Mouse (Mus musculus): ENCODE results near the gene Dusp2.
"Not testable (repeated sequence)": the region's sequence is repeated elsewhere in the genome, so short reads cannot be mapped to it uniquely, and the experiment has no call there.

Dusp2 gene

DNA sequence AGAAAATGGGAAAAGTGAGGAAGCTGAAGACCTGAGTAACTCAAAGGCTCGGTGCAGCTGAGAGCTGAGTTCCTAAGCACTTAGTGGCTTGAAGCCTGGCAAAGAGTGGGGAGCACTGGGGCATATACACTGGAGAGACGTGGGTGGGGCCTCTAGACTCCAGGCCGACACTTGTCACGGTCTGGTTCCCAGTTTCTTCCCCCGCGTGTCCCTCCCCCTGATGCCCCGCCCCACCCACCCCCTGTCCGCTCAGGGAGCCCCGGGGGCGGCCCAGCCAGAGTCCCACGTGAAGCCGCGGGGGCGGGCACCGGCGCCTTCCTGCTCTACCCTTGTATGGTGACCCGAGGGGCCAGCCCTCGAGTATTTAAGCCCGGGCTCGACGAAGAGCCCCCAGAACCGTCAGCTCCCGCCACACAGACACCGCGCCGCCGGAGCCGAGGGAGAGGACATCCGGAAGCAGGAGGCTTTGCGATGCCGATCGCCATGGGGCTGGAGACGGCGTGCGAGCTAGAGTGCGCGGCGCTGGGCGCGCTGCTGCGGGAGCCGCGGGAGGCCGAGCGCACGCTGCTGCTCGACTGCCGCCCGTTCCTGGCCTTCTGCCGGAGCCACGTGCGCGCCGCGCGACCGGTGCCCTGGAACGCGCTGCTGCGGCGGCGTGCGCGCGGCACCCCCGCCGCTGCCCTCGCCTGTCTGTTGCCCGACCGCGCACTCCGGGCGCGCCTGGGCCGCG, at the start of gene Dusp2:
Gene Dusp2 (plus strand): TSS at position 393 of the 730 bp plus-strand sequence.
- DNase-seq (ENCODE audit: low read depth, low spot score) = no peak

DNA sequence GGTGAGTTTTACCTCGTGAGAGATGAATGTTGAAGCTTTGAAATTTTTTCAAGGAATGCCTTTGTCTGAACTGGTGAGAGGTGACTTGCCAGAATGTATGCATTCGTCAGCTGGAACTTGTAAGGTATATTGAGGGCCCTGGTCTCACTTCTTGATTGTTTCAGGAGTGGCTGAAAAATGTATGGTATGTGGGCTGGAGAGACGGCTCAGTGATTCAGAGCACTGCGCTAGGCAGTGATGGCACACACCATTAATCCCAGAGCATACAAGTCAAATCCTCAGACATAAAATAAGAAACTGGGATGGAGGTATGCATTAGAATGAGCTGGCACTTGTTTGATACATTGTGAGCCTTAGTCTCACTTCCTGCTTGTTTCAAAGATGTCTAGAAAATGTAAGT, 43.7 kb upstream of the Dusp2 start:
- DNase-seq (ENCODE audit: low read depth, low spot score) = no peak

DNA sequence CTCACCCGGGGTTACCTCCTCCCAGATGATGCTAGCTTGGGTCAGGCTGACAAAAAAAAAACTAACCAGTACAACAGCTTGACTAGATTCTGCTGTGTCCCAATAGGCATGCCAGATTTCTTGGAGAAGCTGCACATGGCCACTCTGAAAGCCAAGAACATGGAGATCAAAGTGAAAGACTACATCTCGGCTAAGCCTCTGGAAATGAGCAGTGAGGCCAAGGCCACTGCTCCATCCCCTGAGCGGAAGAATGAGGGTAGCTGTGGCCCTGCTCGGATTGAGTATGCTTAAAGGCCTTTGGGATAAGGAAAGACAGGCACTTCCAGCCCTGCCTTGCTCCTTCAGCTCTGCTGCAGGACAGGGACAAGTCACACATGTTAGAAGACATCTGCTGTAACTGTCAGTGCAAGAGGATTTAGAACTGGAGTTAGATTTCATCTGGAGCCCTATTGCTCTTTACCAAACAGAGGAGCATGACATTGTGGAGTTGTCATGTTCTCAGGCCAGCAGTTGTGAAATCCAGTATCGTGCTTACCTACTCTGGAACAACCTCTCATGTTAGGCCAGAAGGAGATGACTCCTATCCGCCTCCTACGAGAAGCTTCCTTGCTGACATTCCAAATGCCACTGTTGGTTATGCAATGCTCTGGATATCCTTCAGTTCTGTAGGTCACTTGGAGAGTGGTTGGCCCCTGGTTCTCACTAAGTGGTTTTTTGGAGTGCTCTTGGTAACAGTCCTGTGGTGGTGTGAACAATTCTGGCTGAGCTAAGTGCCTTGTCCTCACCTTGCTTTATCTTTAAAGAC, 38.8 kb upstream of the Dusp2 start:
- DNase-seq (ENCODE audit: low read depth, low spot score) = no peak

DNA sequence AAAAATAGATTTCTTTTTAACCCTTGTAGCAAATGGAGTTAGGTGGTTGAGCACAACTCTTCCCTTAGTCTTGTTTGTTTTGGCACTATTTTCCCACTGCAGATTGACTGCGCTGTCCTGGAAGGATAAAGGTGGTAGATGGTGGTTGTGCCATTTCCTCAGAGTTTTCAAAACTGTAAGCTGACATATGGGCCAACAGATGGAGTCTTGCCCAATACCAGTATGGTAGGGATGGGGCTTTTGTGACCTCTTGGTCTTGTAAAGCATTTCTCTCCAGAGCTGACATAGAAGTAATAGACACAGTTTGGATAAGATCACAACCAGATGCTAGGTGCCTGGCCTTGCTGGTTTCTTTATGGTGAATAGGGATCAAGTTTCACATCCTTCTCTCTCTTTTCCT, 37.9 kb upstream of the Dusp2 start:
- DNase-seq (ENCODE audit: low read depth, low spot score) = no peak

DNA sequence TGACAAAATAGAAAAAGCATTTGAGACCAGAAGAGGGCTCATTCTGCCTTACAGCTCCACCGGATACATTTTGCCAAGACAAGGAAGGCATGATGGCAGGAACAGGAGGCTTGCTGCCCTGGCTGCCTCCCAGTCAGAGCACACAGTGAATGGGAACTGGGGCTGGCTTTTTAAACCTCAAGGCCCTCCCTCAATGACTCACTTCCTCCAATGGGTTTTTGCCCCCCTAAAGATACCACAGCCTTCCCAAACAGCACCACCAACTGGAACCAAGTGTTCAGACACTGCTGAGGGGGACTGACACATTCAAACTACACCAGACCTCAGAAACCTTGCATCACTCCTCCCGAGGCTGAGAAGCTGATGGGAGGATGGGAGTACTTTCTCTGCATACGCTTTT, 35.3 kb upstream of the Dusp2 start:
- DNase-seq (ENCODE audit: low read depth, low spot score) = no peak

DNA sequence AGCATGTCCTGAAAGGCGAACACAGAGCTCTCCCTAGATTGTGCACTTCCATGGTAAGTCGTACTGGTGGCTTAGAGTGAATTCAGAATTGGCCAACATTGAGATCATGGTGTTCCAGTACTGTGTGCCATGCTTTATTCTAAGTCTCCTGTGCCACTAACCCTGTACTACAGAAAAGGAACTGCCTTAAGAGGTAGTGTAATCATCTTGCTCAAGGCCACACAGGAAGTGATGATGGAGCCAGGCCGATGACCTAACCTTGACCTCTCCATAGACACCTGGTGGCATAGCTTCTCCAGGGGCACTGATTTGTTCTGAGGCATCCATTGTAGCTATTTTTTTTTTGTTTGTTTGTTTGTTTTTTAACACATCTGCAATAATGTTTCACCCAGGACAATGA, 34.1 kb upstream of the Dusp2 start:
- no peak for DNase-seq (ENCODE audit: low read depth, low spot score)

DNA sequence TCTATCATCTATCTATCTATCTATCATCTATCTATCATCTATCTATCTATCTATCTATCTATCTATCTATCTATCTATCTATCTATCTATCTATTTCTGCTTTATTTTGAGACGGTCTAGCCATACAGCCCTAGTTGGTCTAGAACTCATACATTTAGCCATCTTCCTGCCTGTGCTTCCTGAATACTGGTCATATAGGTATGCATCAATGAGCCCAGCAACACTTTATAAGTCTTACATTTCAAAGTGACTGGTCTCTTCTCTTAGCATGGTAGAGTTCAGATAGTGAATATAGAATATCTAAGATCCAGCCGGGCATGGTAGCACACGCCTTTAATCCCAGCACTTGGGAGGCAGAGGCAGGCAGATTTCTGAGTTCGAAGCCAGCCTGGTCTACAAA, 31.8 kb upstream of the Dusp2 start:
- not testable (repeated sequence) for DNase-seq (ENCODE audit: low read depth, low spot score)

DNA sequence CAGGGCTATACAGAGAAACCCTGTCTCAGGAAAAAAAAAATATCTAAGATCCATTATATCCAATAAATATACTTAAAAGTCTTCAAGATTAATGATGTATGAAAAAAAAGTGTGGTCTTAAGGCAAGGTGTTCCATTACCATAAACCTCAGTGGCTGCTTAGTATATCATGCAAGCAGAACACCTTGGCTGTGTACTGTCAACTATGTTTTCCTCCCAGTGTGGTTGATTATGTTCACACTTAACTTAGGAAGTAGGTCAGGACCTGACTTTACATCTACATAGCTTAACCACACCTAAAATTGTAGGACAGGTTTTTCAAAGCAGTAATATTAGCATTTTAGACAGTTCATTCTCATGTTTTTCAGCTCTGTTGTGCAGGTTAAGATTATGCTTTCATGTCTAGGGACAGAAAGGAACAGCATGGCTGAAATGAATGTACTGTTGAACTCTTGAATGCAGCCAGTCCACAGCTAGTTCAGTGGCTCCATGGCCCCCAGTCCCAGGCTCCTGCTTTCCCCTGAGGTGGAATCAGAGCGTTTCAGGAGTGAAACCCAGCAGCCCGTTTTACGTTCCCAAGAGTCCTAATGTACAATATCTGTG, 31.2 kb upstream of the Dusp2 start:
- DNase-seq (ENCODE audit: low read depth, low spot score) = no peak

DNA sequence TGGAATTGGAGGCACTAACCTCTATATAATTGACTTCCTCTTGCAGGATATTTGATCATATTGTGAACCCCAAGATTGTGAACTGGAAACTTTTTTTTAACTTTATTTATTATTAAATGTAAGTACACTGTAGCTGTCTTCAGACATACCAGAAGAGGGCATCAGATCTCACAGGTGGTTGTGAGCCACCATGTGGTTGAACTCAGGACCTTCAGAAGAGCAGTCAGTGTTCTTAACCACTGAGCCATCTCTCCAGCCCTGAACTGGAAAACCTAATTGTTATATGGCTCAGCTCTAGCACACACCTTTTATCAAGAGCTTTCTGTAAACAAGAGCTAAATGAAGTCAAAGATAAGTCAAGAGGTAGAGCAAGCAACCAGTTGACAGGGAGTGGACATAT, 29.8 kb upstream of the Dusp2 start:
- DNase-seq (ENCODE audit: low read depth, low spot score) = no peak

DNA sequence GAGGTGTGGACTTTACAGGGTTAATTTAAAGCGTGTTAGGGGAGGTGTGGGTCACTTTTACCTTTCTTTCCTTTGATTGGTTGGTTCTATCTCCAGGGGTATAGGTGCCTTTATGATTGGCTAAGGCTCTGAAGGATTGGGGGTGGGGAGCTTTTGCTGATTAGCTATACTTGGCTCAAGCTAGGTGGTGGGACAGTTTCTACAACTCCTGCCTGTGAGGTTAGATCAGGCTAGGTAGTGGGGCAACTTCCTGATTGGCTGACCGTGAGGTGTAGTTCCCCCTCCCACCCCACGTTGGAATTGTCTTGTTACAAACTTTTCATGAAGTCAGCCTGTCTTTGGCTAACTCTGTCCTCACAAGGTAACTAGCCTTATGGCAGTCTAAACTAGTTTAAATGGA, 28.8 kb upstream of the Dusp2 start:
- no peak for DNase-seq (ENCODE audit: low read depth, low spot score)

DNA sequence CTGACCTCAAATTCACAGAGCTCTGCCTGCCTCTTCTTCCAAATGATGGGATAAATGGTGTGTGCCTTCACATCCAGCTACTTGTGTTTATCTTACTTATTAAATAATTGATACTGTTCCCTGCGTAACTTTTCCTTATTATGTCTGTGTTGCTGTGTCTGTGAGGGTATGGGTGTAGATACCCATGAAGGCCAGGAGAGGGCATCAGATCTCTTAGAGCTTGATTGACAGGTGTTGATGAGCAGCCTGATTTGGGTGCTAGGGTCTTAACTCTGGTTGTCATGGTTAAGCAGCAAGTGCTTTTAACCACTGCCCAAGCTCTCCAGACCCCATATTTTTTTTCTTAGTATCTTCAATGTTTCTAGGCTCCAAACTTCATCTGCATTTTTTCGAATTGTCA, 27.3 kb upstream of the Dusp2 start:
- no peak for DNase-seq (ENCODE audit: low read depth, low spot score)

DNA sequence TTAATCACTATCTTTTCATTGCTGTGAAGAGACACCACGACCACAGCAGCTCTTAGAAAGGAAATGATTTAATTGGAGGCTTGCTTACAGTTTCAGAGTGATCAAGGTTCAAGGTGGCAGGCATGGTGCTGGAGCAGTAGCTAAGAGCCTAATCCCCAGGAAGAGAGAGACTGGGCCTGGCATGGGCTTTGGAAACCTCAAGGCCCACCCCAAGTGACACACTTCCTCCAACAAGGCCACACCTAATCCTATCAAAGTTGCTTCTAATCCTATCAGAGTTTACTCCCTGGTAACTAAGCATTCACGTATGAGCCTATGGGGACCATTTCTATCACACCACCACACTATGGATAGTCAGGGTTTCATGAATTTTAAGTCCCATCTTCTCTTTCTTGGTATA, 25.7 kb upstream of the Dusp2 start:
- DNase-seq (ENCODE audit: low read depth, low spot score) = no peak

DNA sequence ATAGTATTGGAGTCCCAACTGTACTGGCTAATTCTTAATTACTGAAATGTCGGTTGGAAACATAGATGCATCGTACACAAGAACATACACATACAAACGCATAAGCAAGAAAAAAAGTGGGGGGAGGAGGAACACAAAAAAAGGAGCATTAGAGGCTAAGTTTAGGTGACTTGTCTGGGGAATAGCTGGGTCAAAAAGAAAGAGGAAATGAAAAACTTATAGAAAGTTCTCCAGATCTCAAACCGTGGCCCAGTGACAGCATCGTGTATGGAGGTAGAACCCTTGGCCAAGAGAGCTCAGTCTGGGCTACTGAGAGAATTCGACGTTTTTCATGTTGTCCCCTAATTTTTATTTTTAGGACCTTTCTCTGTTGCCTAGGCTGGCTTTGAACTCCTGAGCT, 25.3 kb upstream of the Dusp2 start:
- DNase-seq (ENCODE audit: low read depth, low spot score) = no peak

DNA sequence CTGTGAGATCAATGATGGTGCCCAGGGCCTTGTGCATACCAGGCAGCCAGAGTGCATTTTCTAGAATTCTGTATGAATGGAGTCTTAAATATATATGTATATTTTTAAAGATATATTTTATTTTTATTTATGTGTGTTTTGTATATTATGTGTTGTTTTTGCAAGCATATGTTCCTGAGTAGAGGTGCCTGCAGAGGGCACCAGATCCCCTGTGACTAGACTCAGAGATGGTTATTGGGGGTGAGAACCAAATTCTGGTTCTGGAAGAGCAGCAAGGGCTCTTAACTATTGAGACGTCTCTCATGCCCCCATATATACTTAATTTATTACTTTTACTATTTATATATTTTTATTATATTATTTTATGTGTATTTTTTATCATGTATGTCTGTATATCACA, 24.8 kb upstream of the Dusp2 start:
- DNase-seq (ENCODE audit: low read depth, low spot score) = no peak

DNA sequence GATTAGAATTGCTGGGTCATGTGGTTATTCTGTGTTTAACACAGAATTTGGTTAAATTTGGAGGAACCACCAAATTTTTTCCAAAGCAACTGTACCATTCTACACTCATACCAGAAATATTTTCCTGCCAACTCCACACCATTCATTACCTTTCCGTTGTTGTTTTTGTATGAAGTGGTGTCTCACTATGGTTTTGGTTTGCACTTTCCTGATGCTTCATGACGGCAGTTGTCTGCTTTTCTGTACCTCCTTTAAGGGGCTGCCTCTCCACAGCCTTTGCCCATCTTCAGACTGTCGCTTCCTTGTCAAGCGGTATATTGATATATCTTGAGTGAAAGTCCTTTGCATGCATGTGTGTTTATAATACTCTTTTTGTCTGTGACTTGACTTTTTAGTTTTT, 23.2 kb upstream of the Dusp2 start:
- no peak for DNase-seq (ENCODE audit: low read depth, low spot score)

DNA sequence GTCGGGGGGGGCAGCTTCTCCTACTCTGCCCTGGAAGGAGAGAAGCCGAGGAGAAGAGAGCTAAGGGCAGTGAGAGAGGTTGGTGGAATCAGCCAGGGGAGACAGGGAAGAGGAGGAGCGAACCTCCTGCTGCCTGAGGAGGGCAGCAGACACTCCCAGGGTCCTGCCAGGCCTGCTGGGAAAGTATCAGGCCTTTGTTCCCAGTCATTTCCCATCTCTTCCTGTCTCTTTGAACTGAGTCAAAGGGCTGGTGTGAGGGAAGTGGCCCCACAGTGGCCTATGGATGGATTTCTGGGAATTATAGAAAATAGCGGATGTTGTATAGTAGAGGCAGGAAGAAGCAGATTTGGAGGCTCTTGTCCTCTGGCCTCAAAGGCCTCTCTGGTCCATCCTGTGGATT, 22.1 kb upstream of the Dusp2 start:
- DNase-seq (ENCODE audit: low read depth, low spot score) = no peak

DNA sequence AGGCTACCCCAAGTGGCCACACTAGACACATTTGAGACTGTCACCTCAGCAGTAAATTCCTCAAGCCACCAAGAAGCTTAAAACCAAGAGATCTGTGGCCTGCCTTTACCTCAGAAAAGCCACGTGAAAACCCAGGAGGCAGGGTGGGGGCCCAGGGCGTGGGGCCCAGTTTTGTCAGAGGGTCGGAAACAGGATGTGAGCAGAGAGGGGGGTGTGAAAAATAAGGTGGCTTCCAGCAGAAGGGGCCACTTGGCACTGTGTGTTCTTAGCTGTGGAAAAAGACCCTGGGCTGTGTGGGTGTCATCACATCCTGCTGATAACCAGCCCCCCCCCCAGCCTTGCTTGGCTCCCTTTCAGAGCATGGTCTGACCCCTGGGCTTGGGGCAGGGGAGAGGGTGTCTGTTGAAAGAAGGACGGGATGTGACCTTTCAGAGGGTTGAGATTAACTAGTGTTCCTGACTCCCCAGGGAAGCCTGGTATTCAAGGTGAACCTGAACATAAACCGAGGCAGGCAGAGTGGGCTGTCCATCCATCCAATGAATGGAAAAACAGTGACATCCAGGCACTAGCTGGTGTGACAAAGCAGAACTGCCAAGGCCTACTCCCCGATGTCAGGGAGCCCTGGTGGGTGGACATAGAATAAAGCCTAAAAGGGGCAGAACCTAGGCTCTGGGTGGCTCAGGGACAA, 21.3 kb upstream of the Dusp2 start:
- no peak for DNase-seq (ENCODE audit: low read depth, low spot score)

DNA sequence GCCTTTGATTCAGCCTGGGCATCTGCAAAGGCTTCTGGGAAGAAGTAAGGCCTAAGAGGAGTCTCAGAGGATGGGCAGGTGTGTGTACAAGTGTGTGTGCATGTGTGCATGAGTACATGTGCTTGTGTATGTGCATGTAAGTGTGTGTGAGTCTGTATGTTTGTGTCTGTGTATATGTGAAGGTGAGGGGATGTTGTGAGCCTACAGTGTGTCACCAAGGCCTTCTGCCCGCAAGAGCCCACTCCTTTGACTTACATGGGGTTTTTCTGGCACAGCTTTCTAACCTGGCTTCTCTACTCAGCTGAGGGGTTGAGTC, 20.8 kb upstream of the Dusp2 start:
- DNase-seq (ENCODE audit: low read depth, low spot score) = no peak

DNA sequence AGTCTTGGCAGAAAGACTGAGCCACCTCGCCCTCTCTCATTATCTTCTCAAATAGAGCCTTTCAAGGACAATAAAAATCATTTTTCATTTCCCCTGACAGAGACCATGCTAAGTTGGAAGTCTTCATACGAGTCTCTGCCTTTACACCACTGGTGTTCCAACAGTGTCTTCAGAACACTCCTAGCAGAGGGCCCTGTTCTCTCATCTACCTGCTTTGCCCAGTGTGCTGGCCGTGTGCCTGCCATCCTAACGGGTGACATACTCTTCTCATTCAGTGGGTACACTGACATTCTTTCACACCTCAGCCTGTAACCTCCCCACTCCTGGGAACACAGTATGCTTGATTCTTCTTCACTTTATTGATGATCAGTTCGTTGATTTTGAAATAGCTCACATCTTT, 19.5 kb upstream of the Dusp2 start:
- DNase-seq (ENCODE audit: low read depth, low spot score) = no peak

DNA sequence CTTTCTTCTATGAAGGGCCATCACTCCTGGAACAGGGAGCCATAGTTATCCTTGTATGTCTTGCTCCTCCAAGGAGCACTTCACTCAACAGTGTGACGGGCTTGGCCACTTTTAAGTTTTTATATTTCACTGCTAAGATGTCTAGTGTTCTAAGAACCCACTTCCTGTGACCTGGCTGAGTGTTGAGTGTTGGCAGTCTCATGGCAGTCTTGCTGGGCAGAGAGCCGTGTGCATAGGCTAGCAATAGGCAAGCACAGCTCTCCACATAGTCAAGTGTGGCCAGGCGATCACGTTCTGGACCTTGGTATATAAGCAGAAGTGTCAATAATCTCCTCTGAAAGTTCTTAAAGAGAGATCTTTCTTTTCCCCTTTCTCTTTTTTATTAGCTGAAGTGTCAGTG, 17.8 kb upstream of the Dusp2 start:
- DNase-seq (ENCODE audit: low read depth, low spot score) = no peak

DNA sequence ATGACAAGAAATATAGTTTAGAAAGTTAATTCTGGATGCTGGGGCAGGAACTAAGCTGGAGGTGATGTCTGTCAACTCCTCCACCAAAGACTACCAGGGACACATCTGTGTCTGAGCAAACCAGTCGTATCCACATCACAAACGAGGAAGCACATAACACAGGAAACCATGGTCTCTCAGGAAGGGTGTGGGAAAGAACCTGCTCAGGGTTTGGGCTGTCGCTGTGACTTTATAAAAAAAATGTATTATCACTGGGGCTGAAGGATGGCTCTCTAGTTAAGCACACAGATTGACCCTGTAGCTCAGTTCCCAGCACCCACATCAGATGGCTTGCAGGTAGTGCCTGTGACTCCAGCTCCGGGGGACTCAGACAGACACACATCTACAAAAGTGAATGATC, 16.9 kb upstream of the Dusp2 start:
- DNase-seq (ENCODE audit: low read depth, low spot score) = no peak

DNA sequence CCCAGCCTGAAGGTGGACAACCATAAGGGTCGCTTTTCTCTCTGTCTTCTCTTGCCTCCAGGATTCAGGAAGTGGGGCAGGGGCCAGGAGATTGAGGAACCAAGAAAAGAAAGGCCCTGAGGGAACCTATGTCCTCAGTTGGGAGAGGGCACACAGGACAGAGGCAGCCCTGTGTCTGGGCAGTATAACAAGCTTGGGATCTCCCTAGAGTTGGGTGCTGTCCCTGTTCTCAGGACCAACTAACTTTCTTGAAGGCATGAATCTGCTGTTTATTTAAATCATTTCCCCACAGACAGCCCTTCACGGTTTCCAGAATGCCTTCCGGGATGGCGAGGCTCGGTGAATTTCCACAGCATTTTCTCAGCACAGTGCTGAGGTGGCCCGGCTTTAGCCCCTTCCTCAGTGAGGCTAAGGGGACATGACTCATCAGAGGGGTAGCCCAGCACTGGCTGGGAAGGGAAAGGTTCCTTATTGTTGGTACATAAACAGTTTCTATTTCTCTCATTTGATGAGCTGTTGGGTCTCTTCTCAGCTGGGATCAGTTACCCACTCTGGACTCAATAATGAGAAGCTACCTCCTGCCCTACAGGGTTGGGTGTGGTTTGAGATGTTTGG, 13.2 kb upstream of the Dusp2 start:
- no peak for DNase-seq (ENCODE audit: low read depth, low spot score)

Measured in c-Kit-negative CD71-positive TER-119-positive erythroid progenitor cells, embryonic 14.5 days (primary cell).